8 mouse cellular contexts compared by ENCODE assay signal in the genomic region with DNA sequence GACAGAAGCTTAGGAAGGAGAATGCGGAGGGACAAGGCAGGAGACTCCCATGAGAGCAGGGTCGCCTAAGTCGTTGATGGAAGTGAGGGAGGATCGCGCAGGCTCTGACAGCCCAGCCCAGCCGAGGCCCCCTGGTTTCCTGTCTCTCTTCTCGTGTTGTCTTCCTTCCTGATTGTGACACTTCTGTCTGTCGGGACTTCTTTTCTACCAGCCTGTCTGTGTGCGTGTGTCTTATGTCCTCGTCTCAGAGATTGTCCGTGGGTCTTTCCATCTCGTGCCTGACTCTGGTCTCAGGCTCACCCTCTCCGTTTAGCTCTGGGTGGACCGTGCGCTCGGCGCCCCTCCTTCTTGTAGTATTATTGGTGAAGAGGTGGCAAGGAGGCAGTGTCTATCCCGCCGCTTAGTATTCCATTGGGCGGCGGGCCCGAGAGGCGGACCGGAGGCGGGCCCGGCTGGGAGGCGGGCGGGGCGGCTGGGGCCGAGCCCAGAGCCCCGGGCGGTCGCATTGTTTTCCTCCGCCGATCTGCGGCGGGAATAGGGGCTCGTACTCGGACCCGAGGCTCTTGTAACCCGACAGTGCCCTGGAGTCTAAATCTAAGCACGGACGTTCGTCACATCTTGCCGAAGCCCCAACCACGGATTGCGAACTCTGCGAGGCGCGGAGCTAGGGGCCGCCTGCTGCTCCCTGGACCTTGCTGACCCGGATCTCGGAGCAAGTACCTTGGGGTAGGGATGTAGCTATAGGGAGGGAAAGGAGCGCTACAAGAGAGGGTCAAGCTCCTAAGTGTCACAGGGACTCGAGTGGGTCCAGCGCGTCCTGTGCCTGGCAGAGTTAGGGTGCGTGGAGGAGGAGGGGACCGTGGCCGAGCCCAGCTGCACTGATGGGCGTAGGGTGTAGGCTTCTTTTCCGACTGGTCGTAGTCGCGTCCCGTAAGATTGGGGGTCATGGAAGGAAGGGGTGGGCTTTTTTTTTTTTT. TPM values are rescaled to one million over a fixed set of nuclear protein-coding genes. Genes with fewer than 3 reads are reported as not detected.
A peak's percentile ranks its signal among the peaks of the same experiment; 100 is the strongest.
DNase-seq lines count a peak whose midpoint lies in the region; ATAC-seq lines count a peak whose summit lies in the region.

A gene (plus strand): TSS at position 471 of the 977 bp plus-strand sequence.

- H3K9ac ChIP-seq in hindbrain, embryonic 13.5 days, result peak within 1 kb of the TSS; percentile 96

- H3K4me2 ChIP-seq in hindbrain, embryonic 13.5 days, result peak within 1 kb of the TSS; percentile 87

- peaks cover 45% of the 10 kb centered on the region for H3K4me1 ChIP-seq in hindbrain, embryonic 13.5 days (replicated peaks)

- DNase-seq in Muller cell, postnatal 12 days (ENCODE audit: inconsistent ontology term), result peak; percentile 93
- peak; percentile 94 for DNase-seq in cerebellum, adult 9-11 months
- DNase-seq in frontal cortex, postnatal 10 days (ENCODE audit: low spot score in 2 of 2), result peak; percentile 82 to 87
- peak; percentile 75 for DNase-seq in layer of hippocampus, postnatal 25 days (ENCODE audit: extremely low spot score in 1 of 2, low spot score in 1 of 2)
- peak; percentile 91 for DNase-seq in lung, postnatal 25 days (ENCODE audit: low spot score)
- DNase-seq in retina, embryonic 14.5 days (ENCODE audit: low spot score), result peak; percentile 92
- DNase-seq in thymus, postnatal 4 days, result peak; percentile 90

- WGBS in hindbrain, embryonic 13.5 days, result under 1% methylated on average over 58 of the region's 66 CpGs

- H3K36me3 ChIP-seq in hindbrain, embryonic 13.5 days, result peaks cover 14% of the 10 kb centered on the region

- peaks cover 5% of the 10 kb centered on the region; the same call in 1 of the 2 replicates for H3K27me3 ChIP-seq in hindbrain, embryonic 13.5 days

- peak within 1 kb of the TSS; percentile 93 for H3K27ac ChIP-seq in hindbrain, embryonic 13.5 days

- no peaks in the 10 kb centered on the region for H3K9me3 ChIP-seq in hindbrain, embryonic 13.5 days

- peak; percentile 96 for ATAC-seq in hindbrain, embryonic 13.5 days (ENCODE audit: low FRiP score)

- peak within 1 kb of the TSS; percentile 91 for H3K4me3 ChIP-seq in hindbrain, embryonic 13.5 days

RNA-seq across cellular contexts. Expression of the gene that starts here (rescaled TPM):
- polyA plus RNA-seq in hindbrain, embryonic 13.5 days (2015; fragmentation: Nextera tagmentation; extraction: Ambion mirVana), result 31.5 and 31.8 TPM in 2 replicates
- total RNA-seq in layer of hippocampus, postnatal 25 days (2021), result 10 to 100 TPM; 35.1 to 41.9 TPM

Comparison
In these comparisons a context has a peak if more than half of its experiments do, and no peak if none do; other contexts are left out.
1. Peak in every context shown above with its lines: DNase-seq, ATAC-seq, H3K4me3 ChIP-seq and H3K27ac ChIP-seq.